Mouse (Mus musculus): ENCODE data around the gene Brd7. TPM values are rescaled to one million over a fixed set of nuclear protein-coding genes. Genes with fewer than 3 reads are reported as not detected.

Brd7 gene
- total RNA-seq, 2 experiments from 2014 or later: 63.9 to 66.8 TPM

DNA sequence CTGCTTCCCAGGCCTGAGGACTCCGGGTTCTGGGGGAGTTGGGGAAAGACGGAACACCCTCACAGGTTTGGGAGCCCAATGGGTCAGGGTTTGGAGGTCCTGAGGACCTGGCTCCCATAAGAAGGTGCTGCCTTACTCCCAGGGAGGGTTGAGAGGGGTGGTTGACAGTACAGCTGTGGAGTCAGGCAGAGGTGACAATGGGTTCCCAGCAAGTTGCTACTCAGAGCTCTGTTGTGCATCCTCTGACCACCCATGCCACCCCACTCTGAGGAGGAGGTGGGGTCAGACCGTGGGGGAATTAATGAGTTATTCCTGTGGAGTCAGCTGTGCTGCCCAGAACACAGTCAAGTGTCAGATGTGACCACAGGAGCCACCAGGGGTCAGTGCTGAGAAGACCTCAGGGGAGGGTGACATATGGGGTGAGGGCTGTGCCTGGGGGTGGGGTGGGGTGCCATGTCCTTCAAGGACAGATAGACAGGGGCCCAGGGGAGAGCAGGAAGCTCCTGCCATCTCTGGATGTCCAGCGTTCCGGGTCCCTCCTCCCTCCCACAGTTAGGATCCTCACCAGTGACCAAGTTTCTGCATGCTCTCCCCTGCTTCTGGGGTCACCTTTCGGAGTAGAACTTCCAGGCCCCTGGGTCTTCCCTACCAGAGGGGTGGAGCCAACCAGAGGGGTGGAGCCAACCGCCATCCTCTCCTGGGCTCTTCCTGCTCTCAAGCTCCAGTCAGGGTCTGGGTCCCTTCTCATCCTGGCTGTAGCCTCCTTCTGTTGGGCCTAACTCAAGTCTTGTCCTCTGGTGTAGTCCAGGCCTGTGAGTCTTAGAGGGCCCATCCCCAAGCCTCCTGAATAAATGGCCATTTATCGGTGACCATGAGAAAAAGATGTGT, 76.3 kb downstream of the Brd7 start:
- DNase-seq (ENCODE audit: low spot score in 2 of 2): no peak

DNA sequence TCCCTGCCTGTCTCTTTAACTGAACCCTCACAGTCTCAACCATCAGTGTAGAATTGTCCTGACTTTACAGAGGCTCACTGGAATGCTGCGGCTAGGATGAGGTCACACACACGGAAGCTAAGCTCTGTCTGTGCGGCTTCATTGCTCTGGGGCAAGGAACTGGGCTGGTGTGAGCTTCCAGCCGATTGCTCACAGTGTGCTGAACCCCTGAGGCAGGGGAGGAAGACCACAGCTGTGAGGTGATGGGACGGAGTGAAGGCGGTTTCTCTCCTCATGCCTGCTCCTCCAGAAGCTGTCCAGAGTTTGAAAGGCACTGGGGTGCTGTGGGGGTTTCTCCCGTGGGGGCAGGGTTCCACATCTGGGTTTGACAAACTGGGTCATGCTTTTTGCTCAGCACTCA, 77.3 kb downstream of the Brd7 start:
- DNase-seq (ENCODE audit: low spot score in 2 of 2): no peak

DNA sequence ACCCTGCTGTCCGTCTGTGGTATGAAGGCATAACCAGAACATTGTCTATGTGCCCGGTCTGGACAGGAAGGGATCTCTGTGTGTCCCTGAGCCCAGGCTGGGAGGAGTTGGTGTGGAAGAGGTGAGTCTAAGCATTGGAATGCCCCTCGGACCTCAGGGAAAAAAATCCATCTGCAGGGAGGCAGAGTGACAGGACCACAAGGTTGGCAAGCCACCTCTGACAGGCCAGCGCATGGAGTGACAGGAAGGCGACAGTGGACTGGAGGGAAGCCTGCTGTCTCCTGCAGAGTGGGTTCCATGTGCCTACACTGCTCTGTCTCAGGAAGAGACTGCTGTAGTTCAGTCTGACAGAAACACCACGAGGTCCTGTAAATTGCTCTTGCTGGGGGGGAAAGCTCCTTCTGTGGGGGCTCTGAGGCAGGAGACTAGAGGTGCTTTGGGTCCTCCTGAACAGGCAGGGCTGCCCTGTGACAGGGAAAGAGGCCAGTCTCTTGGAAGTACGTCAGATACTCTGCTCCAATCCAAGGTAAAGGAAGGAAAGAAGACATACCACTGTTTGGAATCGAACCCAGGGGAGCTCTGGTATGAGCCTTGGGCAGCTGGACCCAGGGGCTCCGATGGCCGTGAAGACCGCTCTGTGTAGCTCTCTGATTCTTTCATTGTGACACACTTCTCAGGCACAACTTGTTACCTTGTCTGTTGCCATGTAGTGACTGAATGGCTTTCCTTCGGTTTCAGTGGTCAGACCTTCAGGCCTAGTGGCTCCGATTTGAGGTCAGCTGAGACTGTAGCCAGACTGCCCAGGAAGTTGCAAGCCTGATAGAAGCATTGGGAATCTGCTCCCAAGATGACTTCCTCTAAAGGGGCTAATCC, 78.5 kb downstream of the Brd7 start:
- no peak for DNase-seq (ENCODE audit: low spot score in 2 of 2)

DNA sequence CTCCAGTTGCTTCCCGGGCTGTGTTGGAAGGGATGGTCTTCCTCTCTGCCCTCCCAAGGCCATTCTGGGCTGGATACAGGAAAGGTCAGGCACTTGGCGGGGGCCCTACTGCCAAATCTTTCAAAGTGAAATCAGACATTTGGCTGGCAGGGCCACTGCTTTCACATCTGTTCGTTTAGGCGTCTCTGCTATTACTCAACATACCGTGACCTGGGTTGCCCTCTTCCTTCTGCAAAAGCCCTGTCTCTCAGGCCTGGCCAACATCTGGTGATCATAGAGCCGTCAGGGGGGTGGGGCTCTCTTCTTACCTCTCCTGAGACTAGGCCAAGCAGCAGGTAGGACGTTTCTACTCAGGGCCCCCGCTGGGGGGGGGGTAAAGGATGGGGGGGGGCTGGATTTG, 79.3 kb downstream of the Brd7 start:
- no peak for DNase-seq (ENCODE audit: low spot score in 2 of 2)

Other genes starting within 250 kb of the Brd7 start
- 10 to 100 TPM; 29.3 to 30.7 TPM for gene Cnep1r1, start 243.4 kb downstream of the Brd7 start, total RNA-seq (2021)
- 10 to 100 TPM; 33.8 to 34.0 TPM for gene Heatr3, start 224.3 kb downstream of the Brd7 start, total RNA-seq (2021)
- 10 to 100 TPM; 31.5 to 33.5 TPM for gene Tent4b, start 163.0 kb downstream of the Brd7 start, total RNA-seq (2021)
- gene Adcy7, start 89.8 kb downstream of the Brd7 start, total RNA-seq (2021): 1 to 10 TPM; 3.5 to 3.6 TPM
- 10 to 100 TPM; 13.4 to 14.7 TPM for gene Nkd1, start 159.2 kb upstream of the Brd7 start, total RNA-seq (2021)